Mouse (Mus musculus) retina, embryonic 14.5 days (tissue): ENCODE data around the gene Il21r.

Source experiments
- DNase-seq: peaks from one replicate; pipeline ENCODE4 v3.0.0-alpha.2; 2015; ENCODE audit warnings: low spot score

The Il21r gene

GRCm38 (mm10) chr7:125575738-125576540 is 27.3 kb upstream of the Il21r start:
- no peak for DNase-seq

- DNase-seq = no peak
These were observed 26.2 kb upstream of the Il21r start for GRCm38 (mm10) chr7:125576982-125577381.

- DNase-seq = no peak
These were observed 25.6 kb upstream of the Il21r start for GRCm38 (mm10) chr7:125577486-125578088.

- no peak for DNase-seq
These were observed 25.1 kb upstream of the Il21r start for GRCm38 (mm10) chr7:125578106-125578505.

- no peak for DNase-seq
These were observed 23.5 kb upstream of the Il21r start for GRCm38 (mm10) chr7:125579545-125580219.

GRCm38 (mm10) chr7:125580220-125580549 is 23.0 kb upstream of the Il21r start:
- DNase-seq = no peak

- no peak for DNase-seq
These were observed 22.5 kb upstream of the Il21r start for GRCm38 (mm10) chr7:125580625-125581316.

GRCm38 (mm10) chr7:125581317-125581672 is 21.9 kb upstream of the Il21r start:
- DNase-seq = peak; percentile 93

- DNase-seq = no peak
These were observed 19.8 kb upstream of the Il21r start for GRCm38 (mm10) chr7:125583325-125584004.

- no peak for DNase-seq
These were observed 19.2 kb upstream of the Il21r start for GRCm38 (mm10) chr7:125584005-125584369.

- DNase-seq = no peak
These were observed 16.9 kb upstream of the Il21r start for GRCm38 (mm10) chr7:125586355-125586754.

GRCm38 (mm10) chr7:125588721-125589120 is 14.5 kb upstream of the Il21r start:
- no peak for DNase-seq

- DNase-seq = no peak
These were observed 13.3 kb upstream of the Il21r start for GRCm38 (mm10) chr7:125589896-125590295.

- DNase-seq = no peak
These were observed 9.4 kb upstream of the Il21r start for GRCm38 (mm10) chr7:125593831-125594230.

GRCm38 (mm10) chr7:125596406-125596805 is 6.8 kb upstream of the Il21r start:
- no peak for DNase-seq

- DNase-seq = no peak
These were observed 6.1 kb upstream of the Il21r start for GRCm38 (mm10) chr7:125597083-125597482.

GRCm38 (mm10) chr7:125597516-125598347 is 5.5 kb upstream of the Il21r start:
- DNase-seq = peak; percentile 9

- DNase-seq = no peak
These were observed 3.8 kb upstream of the Il21r start for GRCm38 (mm10) chr7:125599373-125599973.

- no peak for DNase-seq
These were observed 3.1 kb upstream of the Il21r start for GRCm38 (mm10) chr7:125600136-125600535.

GRCm38 (mm10) chr7:125600612-125601279 is 2.5 kb upstream of the Il21r start:
- DNase-seq = no peak
